Mouse (Mus musculus) right cerebral cortex, adult 18-20 months (tissue): Measurements from ENCODE around the gene Miox.

Experiments
- DNase-seq: peaks from one replicate; pipeline ENCODE4 v3.0.0; 2022; ENCODE audit warnings: mixed read lengths

Gene Miox

GRCm38 (mm10) chr15:89334271-89334670, at the start of gene Miox:
Gene Miox (plus strand): TSS chr15:89334398.
- DNase-seq, result no peak

GRCm38 (mm10) chr15:89285004-89285403, 49.2 kb upstream of the Miox start:
- peak; percentile 40 for DNase-seq

- DNase-seq, result no peak
These were observed 48.7 kb upstream of the Miox start for GRCm38 (mm10) chr15:89285478-89285877.

GRCm38 (mm10) chr15:89286114-89286513, 48.1 kb upstream of the Miox start:
- no peak for DNase-seq

- DNase-seq, result no peak
These were observed 47.6 kb upstream of the Miox start for GRCm38 (mm10) chr15:89286582-89286981.

GRCm38 (mm10) chr15:89288227-89288767, 45.9 kb upstream of the Miox start:
- DNase-seq, result no peak

GRCm38 (mm10) chr15:89289455-89289854, 44.7 kb upstream of the Miox start:
- DNase-seq, result no peak

- DNase-seq, result no peak
These were observed 42.7 kb upstream of the Miox start for GRCm38 (mm10) chr15:89291521-89291920.

GRCm38 (mm10) chr15:89292795-89293194, 41.4 kb upstream of the Miox start:
- no peak for DNase-seq

- DNase-seq, result no peak
These were observed 40.4 kb upstream of the Miox start for GRCm38 (mm10) chr15:89293778-89294177.

- DNase-seq, result no peak
These were observed 38.5 kb upstream of the Miox start for GRCm38 (mm10) chr15:89295580-89296165.

GRCm38 (mm10) chr15:89296465-89296864, 37.7 kb upstream of the Miox start:
- no peak for DNase-seq

GRCm38 (mm10) chr15:89297695-89298094, 36.5 kb upstream of the Miox start:
- DNase-seq, result no peak

GRCm38 (mm10) chr15:89300180-89300579, 34.0 kb upstream of the Miox start:
- DNase-seq, result no peak

GRCm38 (mm10) chr15:89300600-89300999, 33.6 kb upstream of the Miox start:
- no peak for DNase-seq

- no peak for DNase-seq
These were observed 28.2 kb upstream of the Miox start for GRCm38 (mm10) chr15:89305966-89306365.

GRCm38 (mm10) chr15:89307461-89307860, 26.7 kb upstream of the Miox start:
- no peak for DNase-seq

GRCm38 (mm10) chr15:89308406-89309139, 25.6 kb upstream of the Miox start:
- peak; percentile 48 for DNase-seq

- DNase-seq, result peak; percentile 86
These were observed 24.2 kb upstream of the Miox start for GRCm38 (mm10) chr15:89309962-89310498.

- no peak for DNase-seq
These were observed 20.8 kb upstream of the Miox start for GRCm38 (mm10) chr15:89313359-89313758.

GRCm38 (mm10) chr15:89314107-89314506, 20.1 kb upstream of the Miox start:
- DNase-seq, result no peak

GRCm38 (mm10) chr15:89314511-89315189, 19.5 kb upstream of the Miox start:
- DNase-seq, result no peak

GRCm38 (mm10) chr15:89315190-89315731, 18.9 kb upstream of the Miox start, which contains the start of gene Sbf1:
Gene Sbf1 (minus strand): TSS chr15:89315311.
- peak; percentile 99 for DNase-seq
